Comparison of ENCODE assay signal across 8 mouse cellular contexts in the genomic region with DNA sequence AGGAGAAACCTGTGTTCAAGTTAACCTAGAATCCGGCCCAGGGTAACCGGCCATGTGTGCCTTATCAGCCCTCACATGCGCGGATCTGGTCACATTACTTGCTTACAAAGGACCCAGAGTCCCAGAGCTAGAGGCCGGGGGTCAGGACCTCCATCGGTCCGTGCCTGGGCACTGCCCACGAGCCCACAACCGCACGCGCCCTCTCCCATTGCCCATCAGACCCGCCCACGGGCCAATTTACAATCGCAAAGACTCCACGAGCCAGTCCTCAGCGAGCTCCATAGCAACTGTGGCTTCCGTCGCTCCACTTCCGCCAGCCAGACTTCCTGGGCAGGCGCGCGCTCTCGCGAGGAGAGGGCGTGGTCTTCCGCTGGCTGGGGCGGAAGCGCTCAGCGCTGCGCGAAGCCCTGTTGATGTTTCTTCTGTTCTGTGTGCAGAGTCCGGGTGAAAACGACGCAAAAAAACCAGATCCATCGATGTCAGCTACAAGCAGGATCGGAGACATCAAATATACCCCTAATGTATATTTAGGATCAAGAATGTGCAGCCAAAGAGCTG. TPM values are rescaled to one million over a fixed set of nuclear protein-coding genes. Genes with fewer than 3 reads are reported as not detected.
DNase-seq lines count a peak whose midpoint lies in the region; ATAC-seq lines count a peak whose summit lies in the region.

A gene (minus strand): TSS at position 326 of the 558 bp plus-strand sequence.

- under 1% methylated on average over 36 of the region's 36 CpGs for WGBS in hindbrain, embryonic 11.5 days

- H3K36me3 ChIP-seq in hindbrain, embryonic 11.5 days (ENCODE audit: control insufficient read depth, insufficient read depth, low read length): 0 out of 2 replicates have a peak, but pooled peaks cover under 1% of the 10 kb centered on the region

- no peak within 1 kb of the TSS for H3K27ac ChIP-seq in hindbrain, embryonic 11.5 days (ENCODE audit: low read depth, low read length)

- H3K27me3 ChIP-seq in hindbrain, embryonic 11.5 days (ENCODE audit: control insufficient read depth, insufficient read depth, low read length): no peaks in the 10 kb centered on the region

- H3K9me3 ChIP-seq in hindbrain, embryonic 11.5 days (ENCODE audit: control insufficient read depth, low read length): no peaks in the 10 kb centered on the region

- H3K4me1 ChIP-seq in hindbrain, embryonic 11.5 days (replicated peaks; ENCODE audit: control insufficient read depth, insufficient read depth, low read length): peaks cover 3% of the 10 kb centered on the region; the same call in 1 of the 2 replicates

- ATAC-seq in hindbrain, embryonic 11.5 days (ENCODE audit: low FRiP score): peak; percentile 90

- H3K4me2 ChIP-seq in hindbrain, embryonic 11.5 days (replicated peaks; ENCODE audit: low read depth, low read length): peak within 1 kb of the TSS; percentile 52

- DNase-seq in Muller cell, postnatal 12 days (ENCODE audit: inconsistent ontology term): peak; percentile 92
- DNase-seq in cerebellum, adult 9-11 months: peak; percentile 86
- DNase-seq in frontal cortex, adult 2 months (ENCODE audit: extremely low spot score in 1 of 2, low spot score in 1 of 2): peak; percentile 83 to 91
- DNase-seq in hindbrain, embryonic 11.5 days (ENCODE audit: low spot score): peak; percentile 95
- peak; percentile 85 to 91 for DNase-seq in layer of hippocampus, postnatal 10 days (ENCODE audit: low spot score in 2 of 2)
- peak; percentile 95 for DNase-seq in lung, postnatal 10 days
- peak; percentile 90 for DNase-seq in ovary, postnatal 36 days (ENCODE audit: low spot score)
- peak; percentile 91 for DNase-seq in thymus, postnatal 25 days

- peak within 1 kb of the TSS; percentile 80 for H3K9ac ChIP-seq in hindbrain, embryonic 11.5 days (ENCODE audit: low read depth, low read length)

- H3K4me3 ChIP-seq in hindbrain, embryonic 11.5 days (ENCODE audit: low read depth, low read length): peak within 1 kb of the TSS; percentile 81

RNA-seq across cellular contexts. Expression of the gene that starts here (rescaled TPM):
- polyA plus RNA-seq in frontal cortex, adult 2 months (2012; rRNA removed): 28.0 and 28.9 TPM in 2 replicates
- polyA plus RNA-seq in hindbrain, embryonic 11.5 days (2014; fragmentation: Nextera tagmentation; extraction: Ambion mirVana): 38.3 and 41.4 TPM in 2 replicates
- 10 to 100 TPM; 28.4 to 33.4 TPM for total RNA-seq in layer of hippocampus, postnatal 10 days (2021)
